Mouse (Mus musculus): ENCODE results near the gene E2f8. TPM values are rescaled to one million over a fixed set of nuclear protein-coding genes. Genes with fewer than 3 reads are reported as not detected.

The E2f8 gene
- total and polyA plus RNA-seq, 3 experiments, result 2.6 to 17.1 (median 3.8) TPM

- TF ChIP-seq USF2 (conservative IDR thresholded peaks at IDR 0.05; ENCODE audit: low read depth, low read length), result no peak
- TF ChIP-seq TBP (conservative IDR thresholded peaks at IDR 0.05; ENCODE audit: low read depth, low read length), result no peak
- TF ChIP-seq MXI1 (IDR thresholded peaks at IDR 0.05; ENCODE audit: low read depth, low read length), result no peak
- no peak for TF ChIP-seq HCFC1 (IDR thresholded peaks at IDR 0.05; ENCODE audit: low read depth, low read length)
These were observed 22.0 kb downstream of the E2f8 start (continued) for GRCm38 (mm10) chr7:48859362-48859761.

- Histone ChIP-seq H3K79me2 (replicated peaks; ENCODE audit: control insufficient read depth, extremely low read depth, insufficient read depth, poor library complexity, severe bottlenecking) (no peaks in the 10 kb centered on the region), H3K27me3 (replicated peaks) (no peaks in the 10 kb centered on the region), H3K9me3 (replicated peaks; ENCODE audit: low read length) (no peaks in the 10 kb centered on the region), H3K27ac (ENCODE audit: insufficient read depth, low read depth) (no peak overlapping the region), H3K36me3 (replicated peaks in 1 of 2; ENCODE audit: control insufficient read depth in 1 of 2, insufficient read depth in 1 of 2, low read length in 1 of 2) (no peaks in the 10 kb centered on the region), H3K4me2 (ENCODE audit: insufficient read depth, low read depth, poor library complexity, severe bottlenecking) (no peak overlapping the region), H3K4me1 (ENCODE audit: control insufficient read depth in 1 of 2, insufficient read depth in 2 of 2) (no peaks in the 10 kb centered on the region), H3K4me3 (replicated peaks in 1 of 3; ENCODE audit: low read depth in 2 of 3, low read length in 2 of 3, poor library complexity in 1 of 3) (no peak overlapping the region), H3K9ac (ENCODE audit: insufficient read depth, low read depth) (no peak overlapping the region)
- dilution Hi-C loops (cut with MboI; ENCODE audit: extremely low pct_ligation_motif_present, extremely low pct_unique_long_range_greater_than_20kb, low sequenced_read_pairs), result no loop called here
- in situ Hi-C loops (cut with MboI; ENCODE audit: low pct_ligation_motif_present, low pct_unique_long_range_greater_than_20kb, low sequenced_read_pairs), result no loop called here
- TF ChIP-seq IRF4 (IDR thresholded peaks at IDR 0.05; ENCODE audit: low read depth, low read length) (no peak), POLR2A (IDR thresholded peaks at IDR 0.05; ENCODE audit: low read depth, low read length) (no peak), RCOR1 (conservative IDR thresholded peaks at IDR 0.05; ENCODE audit: low read depth, low read length) (no peak), BHLHE40 (IDR thresholded peaks at IDR 0.05; ENCODE audit: low read depth, low read length) (no peak), RAD21 (IDR thresholded peaks at IDR 0.05; ENCODE audit: low read depth, low read length) (no peak), ELF1 (IDR thresholded peaks at IDR 0.05; ENCODE audit: low read depth, low read length) (no peak)
- DNase-seq (ENCODE audit: extremely low read depth), result no peak
These were observed 23.1 kb downstream of the E2f8 start for GRCm38 (mm10) chr7:48858257-48858656.

GRCm38 (mm10) chr7:48855461-48855860, 25.9 kb downstream of the E2f8 start:
- Histone ChIP-seq H3K27me3 (replicated peaks) (no peaks in the 10 kb centered on the region), H3K4me2 (ENCODE audit: insufficient read depth, low read depth, poor library complexity, severe bottlenecking) (no peak overlapping the region), H3K79me2 (replicated peaks; ENCODE audit: control insufficient read depth, extremely low read depth, insufficient read depth, poor library complexity, severe bottlenecking) (no peaks in the 10 kb centered on the region), H3K36me3 (replicated peaks in 1 of 2; ENCODE audit: control insufficient read depth in 1 of 2, insufficient read depth in 1 of 2, low read length in 1 of 2) (no peaks in the 10 kb centered on the region), H3K9me3 (replicated peaks; ENCODE audit: low read length) (no peaks in the 10 kb centered on the region), H3K27ac (ENCODE audit: insufficient read depth, low read depth) (no peak overlapping the region), H3K4me1 (ENCODE audit: control insufficient read depth in 1 of 2, insufficient read depth in 2 of 2) (no peaks in the 10 kb centered on the region), H3K9ac (ENCODE audit: insufficient read depth, low read depth) (no peak overlapping the region), H3K4me3 (replicated peaks in 1 of 3; ENCODE audit: low read depth in 2 of 3, low read length in 2 of 3, poor library complexity in 1 of 3) (no peak overlapping the region)
- DNase-seq (ENCODE audit: extremely low read depth), result no peak
- in situ Hi-C loops (cut with MboI; ENCODE audit: low pct_ligation_motif_present, low pct_unique_long_range_greater_than_20kb, low sequenced_read_pairs), result no loop called here
- no peak for TF ChIP-seq USF1 (IDR thresholded peaks at IDR 0.05; ENCODE audit: low read depth, low read length)
- TF ChIP-seq POLR2A (IDR thresholded peaks at IDR 0.05; ENCODE audit: low read depth, low read length), result no peak
- TF ChIP-seq MEF2A (IDR thresholded peaks at IDR 0.05; ENCODE audit: borderline replicate concordance, low read depth, low read length), result no peak
- TF ChIP-seq CHD1 (IDR thresholded peaks at IDR 0.05; ENCODE audit: low read depth, low read length), result no peak
- no peak for TF ChIP-seq BHLHE40 (IDR thresholded peaks at IDR 0.05; ENCODE audit: low read depth, low read length)
- no peak for TF ChIP-seq USF2 (conservative IDR thresholded peaks at IDR 0.05; ENCODE audit: low read depth, low read length)
- TF ChIP-seq JUN (IDR thresholded peaks at IDR 0.05; ENCODE audit: insufficient read depth, low read depth, low read length), result no peak
- TF ChIP-seq RCOR1 (conservative IDR thresholded peaks at IDR 0.05; ENCODE audit: low read depth, low read length), result no peak
- TF ChIP-seq NELFE (IDR thresholded peaks at IDR 0.05; ENCODE audit: low read depth, low read length), result no peak
- TF ChIP-seq TBP (conservative IDR thresholded peaks at IDR 0.05; ENCODE audit: low read depth, low read length), result no peak
- no peak for TF ChIP-seq CTCF (conservative IDR thresholded peaks at IDR 0.05 in 1 of 2, IDR thresholded peaks at IDR 0.05 in 1 of 2; ENCODE audit: low read depth in 2 of 2, low read length in 2 of 2)
- TF ChIP-seq MAX (IDR thresholded peaks at IDR 0.05; ENCODE audit: low read length), result no peak
- no peak for TF ChIP-seq NRF1 (IDR thresholded peaks at IDR 0.05; ENCODE audit: low read depth, low read length)
- TF ChIP-seq JUND (conservative IDR thresholded peaks at IDR 0.05; ENCODE audit: low read depth, low read length), result no peak
- dilution Hi-C loops (cut with MboI; ENCODE audit: extremely low pct_ligation_motif_present, extremely low pct_unique_long_range_greater_than_20kb, low sequenced_read_pairs), result no loop called here

Data from CH12.LX (cell line).